Mouse (Mus musculus): ENCODE measurements around the gene Hmcn1.

GRCm38 (mm10) chr1:150984092-150984503 lies 9.1 kb downstream of the Hmcn1 start:
- TF ChIP-seq CTCF (IDR thresholded peaks at IDR 0.05; ENCODE audit: insufficient read depth, low read depth, low read length) = no peak
- TF ChIP-seq POLR2A (IDR thresholded peaks at IDR 0.05; ENCODE audit: insufficient read depth, low read depth, low read length) = no peak
